Mouse (Mus musculus) kidney, postnatal 10 days (tissue): ENCODE results near the gene Baiap2l1.

Experiments used
- DNase-seq: peaks from one replicate; pipeline ENCODE4 v3.0.0; 2021; ENCODE audit warnings: mixed read lengths

Baiap2l1 gene

DNA sequence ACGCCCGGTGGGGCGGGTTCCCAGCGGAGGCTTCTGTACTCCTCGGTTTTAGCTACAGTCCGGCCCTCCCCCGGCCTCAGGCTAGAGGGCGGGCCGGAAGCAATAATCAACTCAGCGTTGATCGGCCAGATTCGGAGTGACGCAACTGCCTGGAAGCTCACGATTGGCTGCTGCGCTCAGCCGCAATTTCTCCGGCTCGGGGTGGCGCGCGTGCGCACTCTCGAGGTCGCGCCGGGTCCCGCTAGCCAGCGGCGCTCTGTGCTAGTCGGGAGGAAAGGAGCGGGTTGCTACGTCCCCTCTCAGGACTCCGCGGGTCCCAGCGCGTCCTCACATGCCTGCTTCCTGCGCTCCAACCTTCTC lies 134.4 kb downstream of the Baiap2l1 start, which contains the start of gene Tecpr1:
Gene Tecpr1, minus strand, starts transcription at position 113 of the 360 bp plus-strand sequence.
- DNase-seq = peak; percentile 97

DNA sequence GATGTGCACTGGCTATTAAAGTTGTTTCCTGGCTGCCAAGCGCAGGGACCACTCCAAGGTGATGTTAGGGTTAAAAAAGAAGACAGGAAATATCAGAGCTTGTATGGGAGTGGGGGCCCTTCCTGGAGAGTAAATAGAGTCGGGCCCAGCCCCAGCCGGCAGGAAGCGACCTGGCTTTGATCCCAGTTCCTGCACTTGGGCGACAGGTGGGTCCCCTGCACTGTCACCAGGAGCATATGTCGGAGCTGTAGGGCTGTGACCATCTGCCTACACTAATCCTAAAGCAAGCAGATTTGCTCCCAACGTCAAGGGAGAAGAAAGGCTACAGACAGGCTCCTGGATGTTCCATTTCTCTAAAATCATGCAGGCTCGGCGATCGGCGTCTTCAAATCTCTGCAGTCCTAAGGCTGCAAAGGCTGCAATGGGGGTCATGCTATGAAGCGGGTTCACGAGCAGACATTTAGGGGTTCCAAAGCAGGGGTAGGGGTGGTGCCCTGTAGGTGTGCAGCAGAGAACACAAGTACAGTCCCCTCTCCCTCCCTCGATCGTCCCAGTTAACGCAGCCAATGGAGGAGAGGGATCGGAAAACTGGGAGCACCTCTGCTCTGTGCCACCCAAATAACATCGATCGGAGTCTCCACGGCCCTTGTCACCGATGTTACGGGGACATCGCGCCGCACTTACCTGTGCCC lies 135.0 kb downstream of the Baiap2l1 start:
- peak; percentile 79 for DNase-seq

DNA sequence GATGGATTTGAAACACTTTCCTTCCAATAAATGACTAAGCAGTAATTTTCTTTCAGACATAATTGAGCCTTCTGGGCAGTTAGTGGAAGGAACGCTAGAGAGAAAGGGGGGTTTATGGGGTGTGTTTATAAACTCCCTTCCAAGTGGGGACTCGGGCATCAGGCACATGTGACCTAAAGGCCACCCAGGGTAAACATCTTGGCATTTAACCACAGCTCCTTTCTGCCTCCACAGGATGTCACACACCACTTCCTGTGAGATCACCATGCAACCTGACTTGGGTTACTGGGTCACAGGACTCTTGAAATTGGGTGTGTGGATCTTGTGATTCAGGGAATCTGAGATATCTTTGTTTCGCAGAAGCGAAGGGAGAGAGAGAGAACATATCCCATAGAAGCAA lies 136.6 kb downstream of the Baiap2l1 start:
- no peak for DNase-seq

DNA sequence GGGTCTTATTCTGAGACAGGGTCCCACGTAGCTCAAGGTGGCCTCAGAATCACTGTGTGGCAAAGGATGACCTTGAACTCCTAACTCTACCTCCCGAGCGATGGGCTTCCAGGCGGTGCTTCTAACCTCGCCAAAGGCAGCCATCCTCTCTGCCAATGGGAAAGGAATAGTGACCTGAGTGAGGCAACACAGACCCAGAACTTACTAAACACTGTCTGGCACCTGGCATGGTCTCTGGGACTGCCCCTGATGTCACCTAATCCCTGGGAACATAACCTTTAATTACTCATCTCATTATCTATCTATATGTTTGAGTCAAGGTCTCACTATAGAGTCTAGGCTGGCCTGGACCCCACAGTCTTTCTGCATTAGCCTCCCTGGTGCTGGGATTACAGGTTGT lies 138.0 kb downstream of the Baiap2l1 start:
- no peak for DNase-seq

DNA sequence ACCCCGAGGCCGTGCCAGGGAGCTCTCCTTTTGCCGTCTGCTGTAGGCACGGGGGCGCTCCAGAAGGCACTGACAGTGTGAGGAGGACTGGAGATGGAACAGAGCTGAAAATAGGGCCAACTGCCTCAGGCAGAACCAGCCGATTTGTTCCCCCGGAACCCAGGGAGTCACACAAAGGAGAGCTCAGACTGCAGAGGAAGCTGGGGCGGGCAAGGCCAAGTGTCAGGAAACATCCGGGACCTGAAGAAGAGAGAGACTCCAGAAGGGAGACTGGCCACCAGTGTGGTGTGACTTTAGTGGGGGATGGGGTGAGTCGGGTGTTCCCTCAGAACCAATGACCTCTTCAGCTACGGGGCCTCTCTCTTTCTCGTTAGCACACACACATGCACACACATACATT lies 138.6 kb downstream of the Baiap2l1 start:
- peak; percentile 51 for DNase-seq

DNA sequence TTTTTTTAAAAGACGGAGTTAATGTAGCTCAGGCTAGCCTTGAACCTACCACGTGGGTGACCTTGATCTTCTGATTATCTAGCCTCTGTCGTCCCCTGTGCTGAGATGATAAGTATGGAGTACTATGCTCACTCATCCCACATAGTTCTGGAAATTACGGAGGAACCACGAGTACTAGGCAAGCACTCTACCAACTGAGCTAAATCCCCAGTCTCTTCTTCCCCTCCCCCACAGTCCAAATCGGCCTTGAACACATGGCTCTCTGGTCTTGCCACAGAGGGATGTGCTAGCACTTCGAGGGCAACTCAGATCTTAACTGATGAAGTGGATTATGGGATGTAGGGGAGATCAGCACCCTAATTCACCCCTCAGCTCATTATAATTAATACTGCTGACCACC lies 139.9 kb downstream of the Baiap2l1 start:
- DNase-seq = no peak

DNA sequence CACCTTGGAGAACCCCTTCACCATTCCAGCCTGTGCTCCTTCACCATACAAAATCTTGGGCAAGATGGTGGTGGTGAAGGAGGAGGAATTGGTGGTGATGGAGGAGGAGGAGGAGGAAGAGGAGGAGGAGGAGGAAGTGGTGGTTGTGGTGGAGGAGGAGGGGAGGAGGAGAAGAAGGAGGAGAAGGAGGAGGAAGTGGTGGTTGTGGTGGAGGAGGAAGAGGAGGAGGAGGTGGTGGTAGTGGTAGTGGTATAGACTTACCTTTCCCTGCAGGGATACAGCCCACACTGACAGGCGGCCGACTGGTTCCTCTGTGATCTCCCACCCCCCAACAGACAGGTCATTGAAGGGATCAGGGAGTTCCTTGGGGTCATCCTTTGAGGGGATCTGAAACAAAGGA lies 141.9 kb downstream of the Baiap2l1 start:
- DNase-seq = no peak
